13 mouse cellular contexts compared by ENCODE assay signal in genomic region chr15:79929734-79930133, GRCm38 (mm10).
"Had no signal": no experiment of that assay in that cellular context is flagged by ENCODE, and none has a peak within 500 bp of the region (broad histone marks: within the 10 kb centered on the region; RNA-seq: fewer than 3 reads in every experiment).

No protein-coding gene starts in this region.

- H3K9ac ChIP-seq: limb, embryonic 12.5 days; lung, embryonic 15.5 days; neural tube, embryonic 12.5 days; stomach, embryonic 15.5 days had no signal

- H3K9me3 ChIP-seq: limb, embryonic 12.5 days; lung, embryonic 15.5 days; neural tube, embryonic 12.5 days; stomach, embryonic 15.5 days had no signal

- DNase-seq: kidney, adult 18-20 months; kidney, postnatal 4 days; liver; lung, postnatal 14 days; midbrain, embryonic 14.5 days; spleen, adult 18-20 months; thymus, postnatal 4 days had no signal

- H3K4me3 ChIP-seq: layer of hippocampus, adult 2 months; limb, embryonic 12.5 days; lung, embryonic 15.5 days; neural tube, embryonic 12.5 days; stomach, embryonic 15.5 days had no signal

- H3K36me3 ChIP-seq: limb, embryonic 12.5 days; lung, embryonic 15.5 days; neural tube, embryonic 12.5 days; stomach, embryonic 15.5 days had no signal

- H3K27ac ChIP-seq: layer of hippocampus, adult 2 months; limb, embryonic 12.5 days; lung, embryonic 15.5 days; macrophage; neural tube, embryonic 12.5 days; stomach, embryonic 15.5 days had no signal

- H3K4me2 ChIP-seq: limb, embryonic 12.5 days; lung, embryonic 15.5 days; neural tube, embryonic 12.5 days; stomach, embryonic 15.5 days had no signal
